Mouse (Mus musculus): ENCODE results near the gene Akirin1.

DNA sequence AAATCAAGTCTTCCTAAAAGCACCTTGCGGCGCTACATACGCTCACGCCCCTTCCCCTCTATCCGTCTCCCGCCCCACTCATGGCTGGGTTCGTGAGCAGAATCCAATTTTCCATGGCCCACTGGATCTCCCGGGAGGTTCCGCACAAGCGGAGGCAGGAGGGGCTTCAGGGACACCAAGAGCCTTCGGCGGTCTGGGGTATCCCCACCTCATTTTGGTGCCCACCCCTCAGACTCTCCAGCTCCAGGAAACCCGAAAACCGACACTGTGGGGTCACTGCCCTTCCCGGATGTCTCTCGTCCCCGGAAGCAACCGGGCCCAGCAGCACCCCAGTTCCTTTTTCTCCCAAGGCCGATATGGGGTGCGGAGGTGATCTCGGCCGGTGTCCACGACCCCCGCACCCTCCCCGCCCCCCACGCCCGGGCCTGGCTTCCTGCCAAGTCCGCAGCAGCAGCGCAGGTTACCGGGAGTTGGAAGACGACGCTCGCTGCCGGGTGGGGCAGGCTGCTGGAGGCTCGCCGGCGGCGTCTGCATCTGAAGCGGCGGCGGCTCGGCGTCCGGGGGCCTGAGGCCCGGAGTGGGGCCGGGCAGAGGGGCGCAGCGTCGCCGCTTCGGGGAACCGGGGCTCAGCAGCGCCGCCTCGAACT lies 538 bp downstream of the Akirin1 start:
- no peak for TF ChIP-seq CTCF (IDR thresholded peaks at IDR 0.05)
- TF ChIP-seq POLR2A (IDR thresholded peaks at IDR 0.05; ENCODE audit: insufficient read depth, low read depth, low read length): no peak
- TF ChIP-seq EP300 (IDR thresholded peaks at IDR 0.05; ENCODE audit: insufficient read depth, low read depth, low read length): no peak

Measured in heart, adult 2 months (tissue).